ENCODE assay signal across 22 mouse cellular contexts in genomic region chr12:103117517-103118193, GRCm38 (mm10).
DNase-seq lines count a peak whose midpoint lies in the region; ATAC-seq and TF ChIP-seq lines count a peak whose summit lies in the region.
"Had no signal": no experiment of that assay in that cellular context is flagged by ENCODE, and none has a peak within 500 bp of the region (broad histone marks: within the 10 kb centered on the region; RNA-seq: fewer than 3 reads in every experiment).

No protein-coding gene starts in this region.

- H3K9ac ChIP-seq in forebrain, postnatal 0 days, result no peak overlapping the region
- H3K9ac ChIP-seq in forebrain, embryonic 12.5 days, result no peak overlapping the region
- no peak overlapping the region for H3K9ac ChIP-seq in kidney, embryonic 15.5 days
- H3K9ac ChIP-seq: hindbrain, embryonic 14.5 days; limb, embryonic 12.5 days; liver, embryonic 12.5 days; midbrain, embryonic 12.5 days; neural tube, embryonic 12.5 days had no signal

- H3K9me3 ChIP-seq in forebrain, postnatal 0 days (ENCODE audit: low read length), result no peaks in the 10 kb centered on the region
- no peaks in the 10 kb centered on the region for H3K9me3 ChIP-seq in forebrain, embryonic 12.5 days
- no peaks in the 10 kb centered on the region for H3K9me3 ChIP-seq in kidney, embryonic 15.5 days (replicated peaks)
- H3K9me3 ChIP-seq: limb, embryonic 12.5 days; liver, embryonic 12.5 days; midbrain, embryonic 12.5 days; neural tube, embryonic 12.5 days had no signal

- ATAC-seq in forebrain, postnatal 0 days, result peak; percentile 40; the same call in 1 of the 2 replicates
- no peak for ATAC-seq in forebrain, embryonic 12.5 days (ENCODE audit: low FRiP score)
- no peak for ATAC-seq in kidney, embryonic 15.5 days (replicated peaks; ENCODE audit: low FRiP score)
- ATAC-seq: intestine, postnatal 0 days; liver, embryonic 12.5 days had no signal

- TF ChIP-seq CTCF in forebrain, postnatal 0 days (IDR thresholded peaks at IDR 0.05; ENCODE audit: low read depth), result no peak

- H3K27me3 ChIP-seq in forebrain, postnatal 0 days (ENCODE audit: insufficient read depth, low read length), result no peaks in the 10 kb centered on the region
- H3K27me3 ChIP-seq in forebrain, embryonic 12.5 days, result no peaks in the 10 kb centered on the region
- H3K27me3 ChIP-seq in kidney, embryonic 15.5 days, result no peaks in the 10 kb centered on the region
- H3K27me3 ChIP-seq: limb, embryonic 12.5 days; liver, embryonic 12.5 days; midbrain, embryonic 12.5 days; neural tube, embryonic 12.5 days had no signal

- H3K27ac ChIP-seq in forebrain, postnatal 0 days (ENCODE audit: low read depth, low read length), result no peak overlapping the region
- H3K27ac ChIP-seq in forebrain, embryonic 12.5 days, result no peak overlapping the region
- no peak overlapping the region for H3K27ac ChIP-seq in kidney, embryonic 15.5 days
- H3K27ac ChIP-seq: gastrocnemius, adult 2 months; hindbrain, embryonic 14.5 days; limb, embryonic 12.5 days; liver, embryonic 12.5 days; macrophage; midbrain, embryonic 12.5 days; neural tube, embryonic 12.5 days had no signal

- H3K4me1 ChIP-seq in forebrain, postnatal 0 days (ENCODE audit: insufficient read depth), result no peaks in the 10 kb centered on the region
- no peaks in the 10 kb centered on the region for H3K4me1 ChIP-seq in forebrain, embryonic 12.5 days
- no peaks in the 10 kb centered on the region for H3K4me1 ChIP-seq in kidney, embryonic 15.5 days
- H3K4me1 ChIP-seq: liver, embryonic 12.5 days; midbrain, embryonic 12.5 days; neural tube, embryonic 12.5 days had no signal

- 54% methylated on average over 10 of the region's 10 CpGs for WGBS in forebrain, postnatal 0 days
- 81% methylated on average over 10 of the region's 10 CpGs for WGBS in forebrain, embryonic 12.5 days
- 69% methylated on average over 10 of the region's 10 CpGs for WGBS in kidney, embryonic 15.5 days

- H3K4me3 ChIP-seq in forebrain, postnatal 0 days (ENCODE audit: low read depth, low read length), result no peak overlapping the region
- no peak overlapping the region for H3K4me3 ChIP-seq in forebrain, embryonic 12.5 days (replicated peaks)
- no peak overlapping the region for H3K4me3 ChIP-seq in kidney, embryonic 15.5 days (replicated peaks)
- H3K4me3 ChIP-seq: gastrocnemius, adult 2 months; limb, embryonic 12.5 days; liver, embryonic 12.5 days; midbrain, embryonic 12.5 days; neural tube, embryonic 12.5 days had no signal

- peak; percentile 13 for DNase-seq in forebrain, postnatal 0 days
- DNase-seq in kidney, postnatal 10 days, result peak; percentile 21
- DNase-seq in R1 (ENCODE audit: low read depth, low spot score), result peak; percentile 23
- peak; percentile 49 for DNase-seq in lung, postnatal 10 days
- no peak for DNase-seq in left cerebral cortex, adult 9 months (ENCODE audit: low spot score in 2 of 2)
- DNase-seq: adrenal gland, postnatal 36 days; cerebellum, adult 18-20 months; cerebellum, postnatal 25 days; embryo, embryonic 11 days; gastrocnemius, adult 2 months; heart, postnatal 14 days; thymus, postnatal 25 days had no signal

- peaks cover 40% of the 10 kb centered on the region for H3K36me3 ChIP-seq in forebrain, postnatal 0 days (ENCODE audit: insufficient read depth)
- no peaks in the 10 kb centered on the region; the same call in 1 of the 2 replicates for H3K36me3 ChIP-seq in forebrain, embryonic 12.5 days (replicated peaks)
- no peaks in the 10 kb centered on the region for H3K36me3 ChIP-seq in kidney, embryonic 15.5 days
- H3K36me3 ChIP-seq: limb, embryonic 12.5 days; liver, embryonic 12.5 days had no signal

- no peak overlapping the region for H3K4me2 ChIP-seq in forebrain, postnatal 0 days (ENCODE audit: low read depth)
- no peak overlapping the region for H3K4me2 ChIP-seq in forebrain, embryonic 12.5 days
- H3K4me2 ChIP-seq in kidney, embryonic 15.5 days, result no peak overlapping the region
- H3K4me2 ChIP-seq: heart, embryonic 11.5 days; hindbrain, embryonic 14.5 days; limb, embryonic 12.5 days; liver, embryonic 12.5 days; midbrain, embryonic 12.5 days; neural tube, embryonic 12.5 days had no signal

Comparison
In these comparisons a context has a peak if more than half of its experiments do, and no peak if none do; other contexts are left out.
1. DNase-seq: peak in forebrain, postnatal 0 days (single experiment), kidney, postnatal 10 days (single experiment), R1 (single experiment) and lung, postnatal 10 days (single experiment); none in left cerebral cortex, adult 9 months (0 of 2).